Mouse (Mus musculus): ENCODE results near the gene Snrnp70.

DNA sequence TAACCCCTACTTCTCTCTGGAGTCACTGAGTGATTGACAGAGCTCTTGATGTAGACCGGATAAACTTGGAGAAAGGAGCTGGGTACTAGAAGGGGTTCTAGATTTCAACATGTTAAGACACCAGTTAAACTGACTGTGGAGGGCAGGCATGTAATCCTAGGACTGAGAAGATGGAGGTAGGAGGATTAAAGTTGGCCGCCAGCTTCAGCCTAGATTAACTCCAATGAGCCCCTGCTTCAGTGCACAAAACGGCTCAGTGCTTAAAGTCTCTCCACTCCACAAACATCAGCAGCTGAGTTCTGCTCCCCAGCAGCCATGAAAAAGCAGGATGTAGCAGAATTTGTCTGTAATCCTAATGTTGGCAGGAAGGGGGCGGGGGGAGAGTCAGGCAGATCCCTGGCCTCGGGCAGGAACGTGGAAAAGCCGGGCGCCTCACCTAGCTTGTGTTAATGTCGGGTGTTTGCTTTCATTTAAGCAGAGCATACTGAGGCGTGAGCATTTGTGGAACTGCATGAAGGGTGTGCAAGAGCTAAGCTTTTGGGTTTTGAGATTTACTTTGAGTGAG, 6.1 kb upstream of the Snrnp70 start:
- TF ChIP-seq IRF4 (IDR thresholded peaks at IDR 0.05; ENCODE audit: low read depth, low read length) = no peak
- no peak for TF ChIP-seq E2F4 (IDR thresholded peaks at IDR 0.05; ENCODE audit: insufficient replicate concordance, low read depth, low read length)
- no peak for TF ChIP-seq CTCF (conservative IDR thresholded peaks at IDR 0.05 in 1 of 2, IDR thresholded peaks at IDR 0.05 in 1 of 2; ENCODE audit: low read depth in 2 of 2, low read length in 2 of 2)
- no peak for TF ChIP-seq POLR2A (IDR thresholded peaks at IDR 0.05; ENCODE audit: low read depth, low read length)
- no peak for TF ChIP-seq TCF12 (IDR thresholded peaks at IDR 0.05; ENCODE audit: low read depth, low read length)
- no peak for TF ChIP-seq USF1 (IDR thresholded peaks at IDR 0.05; ENCODE audit: low read depth, low read length)
- no peak for TF ChIP-seq CHD2 (IDR thresholded peaks at IDR 0.05; ENCODE audit: low read length)
- no peak for TF ChIP-seq EP300 (IDR thresholded peaks at IDR 0.05; ENCODE audit: low read length)
- TF ChIP-seq MAX (IDR thresholded peaks at IDR 0.05; ENCODE audit: low read length) = no peak
- no peak for TF ChIP-seq ZKSCAN1 (IDR thresholded peaks at IDR 0.05; ENCODE audit: borderline replicate concordance, low read depth, low read length)
- no peak for TF ChIP-seq ZC3H11A (IDR thresholded peaks at IDR 0.05; ENCODE audit: low read depth, low read length)
